Comparison of ENCODE assay signal across 20 mouse cellular contexts in genomic region chr5:109166851-109167250, GRCm38 (mm10). TPM values are rescaled to one million over a fixed set of nuclear protein-coding genes. Genes with fewer than 3 reads are reported as not detected.
"Had no signal": no experiment of that assay in that cellular context is flagged by ENCODE, and none has a peak within 500 bp of the region (broad histone marks: within the 10 kb centered on the region; RNA-seq: fewer than 3 reads in every experiment).

No protein-coding gene starts in this region.

RNA-seq across cellular contexts. Expression of gene Vmn2r13, which starts 25.1 kb away (rescaled TPM):
- total RNA-seq: layer of hippocampus, adult 2 months; layer of hippocampus, postnatal 25 days; left cerebral cortex, adult 18-20 months; left cerebral cortex, postnatal 25 days; megakaryocyte, adult 5-6 weeks had no signal
- polyA plus RNA-seq: kidney, embryonic 14.5 days; kidney, postnatal 0 days; large intestine, adult 2 months; limb, embryonic 10.5 days; limb, embryonic 13.5 days; liver, embryonic 12.5 days; liver, embryonic 15.5 days; lung, embryonic 15.5 days; macrophage; midbrain, embryonic 12.5 days; midbrain, embryonic 15.5 days; neural tube, embryonic 13.5 days; stomach, embryonic 15.5 days; thymus, postnatal 0 days had no signal

RNA-seq across cellular contexts. Expression of gene Vmn2r14, which starts 57.7 kb away (rescaled TPM):
- total RNA-seq: layer of hippocampus, adult 2 months; layer of hippocampus, postnatal 25 days; left cerebral cortex, adult 18-20 months; left cerebral cortex, postnatal 25 days; megakaryocyte, adult 5-6 weeks; neutrophil, adult 5-6 weeks had no signal
- polyA plus RNA-seq: kidney, embryonic 14.5 days; kidney, postnatal 0 days; large intestine, adult 2 months; limb, embryonic 10.5 days; limb, embryonic 13.5 days; liver, embryonic 12.5 days; liver, embryonic 15.5 days; lung, embryonic 15.5 days; macrophage; midbrain, embryonic 12.5 days; midbrain, embryonic 15.5 days; neural tube, embryonic 13.5 days; stomach, embryonic 15.5 days; thymus, postnatal 0 days had no signal
